Mouse (Mus musculus) CH12F3 (cell line): Measurements from ENCODE around the gene Fras1.

ENCODE experiments used
- in situ Hi-C: fragments of 300-500 bp; cut with MboI; formaldehyde crosslinking; loops from 2 replicates; pipeline ENCODE4 v1.14.3; 2020; ENCODE audit warnings: low sequenced_read_pairs

Gene Fras1

GRCm38 (mm10) chr5:96402555-96402954 is 28.8 kb downstream of the Fras1 start:
- in situ Hi-C loops: no loop called here

- in situ Hi-C loops: no loop called here
Measured at GRCm38 (mm10) chr5:96405139-96405842, 31.5 kb downstream of the Fras1 start.

- in situ Hi-C loops: no loop called here
Measured at GRCm38 (mm10) chr5:96408291-96408690, 34.5 kb downstream of the Fras1 start.

DNA sequence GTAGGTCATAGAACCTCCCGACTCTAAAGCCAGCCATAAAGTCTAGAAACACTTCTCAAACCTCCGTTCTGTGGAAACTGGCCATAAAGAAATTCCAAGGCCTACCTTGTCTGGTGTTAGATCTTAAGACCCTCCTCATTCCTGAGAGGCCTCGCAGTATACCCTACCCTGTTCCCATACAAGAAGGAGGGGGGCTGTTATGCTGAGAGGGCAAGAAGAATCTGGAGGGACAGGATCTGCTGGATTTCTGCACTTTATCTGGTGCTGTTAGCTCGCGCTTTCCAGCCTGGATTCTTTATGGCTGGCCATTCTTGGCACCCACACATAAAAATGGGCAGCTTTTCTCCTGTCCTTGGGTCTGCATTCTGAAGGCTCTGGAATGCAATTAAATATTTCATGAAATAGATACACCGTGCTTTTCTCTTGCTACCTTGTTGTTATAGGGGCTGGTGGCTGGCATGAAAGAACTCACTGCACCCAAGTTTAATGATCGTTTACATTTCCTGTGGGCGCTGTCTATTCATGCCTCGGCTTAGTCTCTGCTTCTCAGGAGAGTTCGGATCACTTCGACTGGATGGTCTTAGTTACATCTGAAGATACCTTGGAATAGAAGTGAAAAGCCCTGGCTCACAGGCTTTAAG is 39.1 kb downstream of the Fras1 start:
- in situ Hi-C loops: no loop called here

GRCm38 (mm10) chr5:96417121-96417520 is 43.4 kb downstream of the Fras1 start:
- in situ Hi-C loops: no loop called here

DNA sequence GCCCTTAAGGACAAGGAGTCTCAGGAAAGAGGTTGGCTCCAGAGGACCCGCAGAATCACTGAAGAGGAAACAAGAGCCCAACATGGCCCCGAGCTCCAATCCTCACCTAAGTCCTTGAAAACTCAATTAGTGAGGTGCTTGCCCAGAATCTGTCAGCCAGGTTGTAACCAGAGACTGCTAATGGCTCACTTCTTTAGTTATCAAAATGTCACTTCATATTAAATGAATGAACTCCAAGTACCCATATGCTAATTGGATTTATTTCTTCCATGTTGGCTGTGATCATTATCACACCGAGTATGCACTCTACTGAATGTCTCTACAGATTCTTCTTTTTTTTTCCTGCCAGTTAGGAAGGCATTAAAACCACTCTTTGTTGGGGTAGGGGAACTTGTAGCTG is 47.8 kb downstream of the Fras1 start:
- in situ Hi-C loops: no loop called here

DNA sequence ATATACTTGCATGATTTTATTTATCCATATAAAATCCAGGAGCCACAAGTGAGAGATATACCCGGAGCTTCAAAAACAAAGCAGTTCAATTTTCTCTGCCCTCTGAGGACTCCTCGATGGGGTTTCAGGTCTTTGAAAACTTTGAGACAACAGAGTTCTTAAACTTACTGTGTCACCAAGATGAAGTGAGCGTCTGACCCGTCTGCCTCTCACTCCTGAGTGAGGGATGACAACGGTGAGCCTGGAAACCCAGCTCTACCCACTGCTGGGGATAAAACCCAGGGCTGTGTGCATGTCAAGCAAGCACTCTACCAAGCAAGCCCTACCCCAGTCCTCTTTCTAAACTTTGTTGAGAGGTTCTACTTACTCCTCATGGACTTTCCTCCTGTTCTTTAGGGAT is 49.0 kb downstream of the Fras1 start:
- in situ Hi-C loops: no loop called here

DNA sequence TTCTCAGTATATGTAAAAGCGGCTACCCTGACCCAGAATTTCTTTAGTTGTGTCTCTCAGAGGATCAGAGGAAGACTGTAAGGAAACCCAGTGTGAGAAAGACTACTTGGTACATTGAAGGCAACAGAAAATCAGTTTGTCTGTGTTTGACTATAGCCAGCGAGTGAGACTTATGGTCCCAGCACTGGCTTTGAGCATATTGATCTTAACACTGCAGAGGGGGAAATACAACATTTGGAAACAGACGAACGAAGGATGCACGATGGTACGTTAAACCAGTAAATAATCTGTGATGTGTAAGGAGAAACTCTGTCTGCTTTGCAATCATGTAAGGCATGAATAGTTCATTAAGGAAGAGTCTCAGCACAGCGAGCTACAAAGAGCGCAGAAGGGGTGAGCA is 51.6 kb downstream of the Fras1 start:
- in situ Hi-C loops: no loop called here

- in situ Hi-C loops: no loop called here
Measured at GRCm38 (mm10) chr5:96429532-96430141, 55.9 kb downstream of the Fras1 start.

GRCm38 (mm10) chr5:96437870-96438269 is 64.1 kb downstream of the Fras1 start:
- in situ Hi-C loops: no loop called here

DNA sequence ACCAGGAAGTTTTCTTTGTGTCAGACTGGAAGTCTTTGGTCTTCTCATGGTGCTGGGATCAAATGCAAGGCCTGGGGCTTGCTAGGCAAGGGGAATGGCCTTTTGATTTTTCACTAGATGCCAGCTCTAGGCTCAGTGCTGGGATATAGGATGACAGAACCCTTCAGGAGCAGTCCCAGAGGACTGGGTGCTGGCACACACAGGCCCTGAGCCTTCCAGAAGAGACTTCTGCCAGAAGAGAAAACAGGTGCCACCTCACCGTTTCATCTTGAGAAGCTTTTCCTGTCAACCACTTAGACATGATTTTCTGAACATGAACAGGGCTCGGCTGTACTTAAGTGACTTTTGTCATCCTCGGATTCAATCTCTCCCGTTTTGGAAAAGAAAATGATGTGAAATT is 66.1 kb downstream of the Fras1 start:
- in situ Hi-C loops: no loop called here

DNA sequence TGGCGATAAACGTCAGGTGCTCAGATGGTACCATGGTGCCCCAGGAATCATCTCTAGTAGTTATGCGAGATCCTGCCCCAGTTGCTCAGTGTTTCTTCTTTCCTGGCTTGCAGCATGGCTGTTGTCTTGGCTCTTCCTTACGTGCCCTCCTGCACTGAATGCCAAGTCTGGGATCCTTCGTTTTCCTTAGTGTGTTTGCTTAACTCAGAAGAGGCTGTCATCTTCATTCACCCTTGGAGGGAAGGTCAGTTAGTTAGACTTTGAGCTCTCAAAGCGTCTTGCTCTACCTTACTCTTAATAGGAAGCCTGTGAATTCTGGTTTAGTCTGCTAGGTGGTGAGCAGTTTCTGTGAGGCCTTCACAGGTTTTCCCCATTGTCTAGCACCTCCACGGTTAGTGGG is 73.7 kb downstream of the Fras1 start:
- in situ Hi-C loops: no loop called here

DNA sequence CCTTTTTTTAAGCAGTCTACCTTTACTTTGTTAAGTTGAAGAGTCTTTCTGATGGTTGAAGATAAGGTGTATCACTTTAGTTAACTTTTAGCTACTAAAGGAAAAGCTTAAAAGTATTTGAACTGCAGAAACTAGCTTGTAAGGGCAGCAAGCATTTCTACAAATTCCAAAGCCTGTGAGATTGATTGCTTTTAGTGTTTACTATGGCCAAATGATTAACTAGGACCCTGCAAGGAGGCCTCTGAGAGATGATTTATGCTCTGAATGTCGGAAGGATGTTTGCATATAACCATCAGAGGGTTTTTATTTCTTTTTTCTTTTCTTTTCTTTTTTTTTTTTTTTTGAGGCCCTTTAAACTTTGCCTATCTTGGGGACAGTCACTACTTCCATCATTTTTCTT is 78.3 kb downstream of the Fras1 start:
- in situ Hi-C loops: no loop called here

GRCm38 (mm10) chr5:96453386-96453785 is 79.6 kb downstream of the Fras1 start:
- in situ Hi-C loops: no loop called here

DNA sequence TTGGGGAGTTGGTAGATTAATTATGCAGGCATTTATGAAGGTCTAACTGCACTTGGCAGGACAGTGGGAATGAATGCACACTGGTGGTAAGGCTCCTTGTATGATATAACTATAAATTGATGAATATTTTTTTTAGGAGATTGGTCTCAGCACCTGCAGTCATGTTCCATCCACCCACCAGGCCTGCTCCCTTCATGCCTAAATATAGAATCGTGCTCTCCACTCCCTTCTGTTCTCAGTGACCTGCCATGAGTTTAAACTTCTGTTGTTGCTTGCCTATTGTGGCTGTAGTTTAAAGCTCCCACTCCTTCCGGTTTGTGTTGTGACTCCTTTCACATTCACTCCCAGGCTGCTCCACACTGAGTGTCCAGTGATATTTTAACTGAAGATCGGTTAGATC is 80.7 kb downstream of the Fras1 start:
- in situ Hi-C loops: no loop called here

GRCm38 (mm10) chr5:96455241-96455640 is 81.5 kb downstream of the Fras1 start:
- in situ Hi-C loops: no loop called here

GRCm38 (mm10) chr5:96457436-96457958 is 83.7 kb downstream of the Fras1 start:
- in situ Hi-C loops: no loop called here

DNA sequence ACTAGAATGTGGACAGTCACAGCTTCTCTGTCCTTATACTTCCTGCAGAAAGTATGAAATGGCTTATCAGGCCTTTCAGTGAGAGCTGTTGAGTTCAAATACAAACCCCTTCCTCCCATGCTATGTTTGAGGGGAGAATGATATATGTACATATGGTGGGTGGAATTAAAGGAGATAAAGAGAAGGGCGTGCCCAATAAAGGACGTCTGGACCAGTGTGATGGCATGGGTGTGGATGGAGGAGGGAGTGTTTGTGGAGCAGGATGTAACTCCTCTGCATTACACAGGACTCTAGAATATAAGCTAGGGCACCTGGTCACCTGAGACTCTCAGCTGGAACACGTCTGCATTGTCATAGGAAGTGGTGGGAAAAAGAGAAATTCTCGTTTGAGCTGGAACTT is 85.8 kb downstream of the Fras1 start:
- in situ Hi-C loops: no loop called here

DNA sequence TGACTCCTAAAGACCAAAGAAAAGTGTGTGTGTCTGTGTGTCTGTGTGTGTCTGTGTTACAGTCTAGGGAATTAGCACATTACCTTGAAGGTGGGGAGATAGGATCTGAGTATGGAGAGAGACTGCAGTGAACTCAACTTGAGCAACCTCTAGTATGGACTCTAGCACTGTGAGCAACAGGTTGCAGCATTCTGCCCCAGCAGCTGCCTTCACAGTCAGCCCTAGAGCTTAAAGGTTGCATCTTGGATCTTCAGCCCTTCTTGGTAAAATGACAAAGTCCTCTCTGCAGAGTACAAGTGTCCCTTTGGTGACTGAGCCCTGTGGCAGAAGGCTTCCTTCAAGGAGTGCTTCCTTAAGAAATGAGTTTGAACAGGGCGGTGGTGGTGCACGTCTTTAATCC is 88.4 kb downstream of the Fras1 start:
- in situ Hi-C loops: no loop called here

DNA sequence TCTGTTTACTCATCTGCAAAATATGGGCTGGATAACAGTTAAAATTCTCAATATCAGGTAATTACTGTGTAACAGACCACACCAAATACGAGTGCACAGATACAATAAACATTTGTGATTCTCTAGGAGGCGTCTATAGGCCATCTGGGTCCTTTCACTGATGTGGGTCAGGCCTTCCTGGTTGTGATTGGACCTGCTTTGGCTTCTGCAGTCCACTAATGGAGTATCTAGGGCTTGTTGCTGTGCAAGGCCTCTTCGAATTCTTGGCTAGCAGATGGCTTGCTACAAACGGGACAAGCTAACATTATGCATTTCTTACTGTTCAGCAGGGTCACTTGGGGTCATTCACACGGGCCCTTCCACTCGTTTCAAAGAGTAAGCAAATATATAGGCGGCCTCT is 92.7 kb downstream of the Fras1 start:
- in situ Hi-C loops: no loop called here

DNA sequence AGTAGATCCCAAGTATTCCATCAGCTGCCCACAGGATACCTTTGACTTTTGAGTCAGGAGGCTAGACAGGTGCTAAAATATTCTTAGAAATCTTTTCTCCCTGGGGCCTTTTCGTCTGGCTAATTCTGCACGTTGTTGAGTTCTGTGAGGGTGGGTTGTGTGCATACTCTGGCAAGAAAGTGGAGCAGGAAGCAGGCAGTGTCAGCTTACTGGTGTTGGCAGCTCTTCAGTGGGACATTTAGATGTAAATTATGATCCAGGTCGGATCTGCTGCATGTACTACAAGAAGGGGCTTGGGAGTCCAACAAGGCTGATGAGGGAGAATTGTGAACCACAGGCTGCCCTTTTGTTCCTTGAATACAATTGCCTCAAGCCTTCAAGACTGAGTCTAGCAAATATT is 98.2 kb downstream of the Fras1 start:
- in situ Hi-C loops: no loop called here

- in situ Hi-C loops: no loop called here
Measured at GRCm38 (mm10) chr5:96475488-96475887, 101.7 kb downstream of the Fras1 start.
